Mouse (Mus musculus) limb, embryonic 11.5 days (tissue): ENCODE data around the gene Mogat2. TPM values are rescaled to one million over a fixed set of nuclear protein-coding genes. Genes with fewer than 3 reads are reported as not detected.

ENCODE experiments used
- ATAC-seq: fragments of 200-750 bp; cut with Nextera tagmentation; 2 replicates; pipeline ENCODE4 v1.8.0; 2017; ENCODE audit warnings: low read depth; ENCODE audit not compliant: insufficient number of reproducible peaks, low FRiP score, low TSS enrichment
- DNase-seq: peaks from one replicate; pipeline ENCODE4 v3.0.0-alpha.2; 2015; ENCODE audit warnings: low spot score
- H3K27ac ChIP-seq: fragments of 300-500 bp; sonication (generic); replicated peaks from 2 replicates; pipeline ENCODE4 v1.5.1; 2014; ENCODE audit warnings: low read depth, mild to moderate bottlenecking, low read length
- H3K27me3 ChIP-seq: fragments of 300-500 bp; sonication (generic); 2 replicates; pipeline ENCODE4 v1.6.1; 2014; ENCODE audit warnings: mild to moderate bottlenecking, low read length, mixed read lengths; ENCODE audit not compliant: control insufficient read depth, insufficient read depth
- H3K36me3 ChIP-seq: fragments of 300-500 bp; sonication (generic); 2 replicates; pipeline ENCODE4 v1.6.1; 2014; ENCODE audit warnings: mild to moderate bottlenecking, low read length, moderate library complexity, mixed read lengths; ENCODE audit not compliant: control insufficient read depth, insufficient read depth
- H3K4me1 ChIP-seq: fragments of 300-500 bp; sonication (generic); 2 replicates; pipeline ENCODE4 v1.6.1; 2014; ENCODE audit warnings: low read length, mixed read lengths; ENCODE audit not compliant: control insufficient read depth, insufficient read depth
- H3K4me2 ChIP-seq: fragments of 300-500 bp; sonication (generic); 2 replicates; pipeline ENCODE4 v1.6.1; 2014; ENCODE audit warnings: low read depth, mild to moderate bottlenecking, moderate library complexity; ENCODE audit not compliant: severe bottlenecking
- H3K4me3 ChIP-seq: fragments of 300-500 bp; sonication (generic); 2 replicates; pipeline ENCODE4 v1.5.1; 2014; ENCODE audit warnings: low read depth, low read length
- H3K9ac ChIP-seq: fragments of 300-500 bp; sonication (generic); 2 replicates; pipeline ENCODE4 v1.6.1; 2014; ENCODE audit warnings: mild to moderate bottlenecking, low read length
- H3K9me3 ChIP-seq: fragments of 300-500 bp; sonication (generic); 2 replicates; pipeline ENCODE4 v1.6.1; 2016; ENCODE audit warnings: low read length; ENCODE audit not compliant: control insufficient read depth
- WGBS: fragments of 180-500 bp; shearing (Covaris S2); extraction: QIAGEN DNeasy Blood & Tissue Kit; methylation state at CpG from one replicate; pipeline ENCODE4 v1.1.7; 2014; 5-methylcytosine and 5-hydroxymethylcytosine counted together
- polyA plus RNA-seq: library from polyadenylated mRNA; unstranded; fragments of >200 nt; fragmentation: Nextera tagmentation; extraction: Ambion mirVana; gene quantifications from 2 replicates; pipeline ENCODE4 v1.2.1, GENCODE M21; 2014

The Mogat2 gene
- polyA plus RNA-seq, 1 experiment from 2014 or later, result 41.3 TPM

DNA sequence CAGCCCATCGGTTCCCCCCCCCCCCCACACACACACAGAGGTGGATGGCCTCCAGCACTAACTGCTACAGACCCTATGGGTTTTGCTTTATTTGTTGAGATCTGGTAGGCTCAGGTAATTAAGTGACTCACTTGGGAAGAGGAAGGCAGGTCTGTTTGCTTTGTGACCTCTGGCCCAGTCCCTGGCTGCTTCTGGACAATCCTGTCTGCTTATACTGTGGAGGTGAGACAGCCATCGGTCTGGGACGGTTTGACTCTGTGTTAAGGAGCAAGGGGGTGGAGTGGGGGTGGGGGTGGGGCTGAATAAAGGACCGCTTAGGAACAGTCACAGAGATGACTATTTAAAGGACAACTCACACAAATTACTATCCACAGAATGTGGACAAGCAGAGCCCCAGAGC lies 38.1 kb downstream of the Mogat2 start:
- H3K9me3 ChIP-seq, result no peaks in the 10 kb centered on the region
- 14% methylated on average over 4 of the region's 4 CpGs for WGBS
- ATAC-seq (no peak), DNase-seq (no peak)
- H3K4me1 ChIP-seq, result no peaks in the 10 kb centered on the region
- H3K9ac ChIP-seq, result no peak overlapping the region
- H3K27me3 ChIP-seq, result no peaks in the 10 kb centered on the region
- no peak overlapping the region for H3K27ac ChIP-seq
- no peak overlapping the region for H3K4me3 ChIP-seq
- no peak overlapping the region for H3K4me2 ChIP-seq
- no peaks in the 10 kb centered on the region for H3K36me3 ChIP-seq

DNA sequence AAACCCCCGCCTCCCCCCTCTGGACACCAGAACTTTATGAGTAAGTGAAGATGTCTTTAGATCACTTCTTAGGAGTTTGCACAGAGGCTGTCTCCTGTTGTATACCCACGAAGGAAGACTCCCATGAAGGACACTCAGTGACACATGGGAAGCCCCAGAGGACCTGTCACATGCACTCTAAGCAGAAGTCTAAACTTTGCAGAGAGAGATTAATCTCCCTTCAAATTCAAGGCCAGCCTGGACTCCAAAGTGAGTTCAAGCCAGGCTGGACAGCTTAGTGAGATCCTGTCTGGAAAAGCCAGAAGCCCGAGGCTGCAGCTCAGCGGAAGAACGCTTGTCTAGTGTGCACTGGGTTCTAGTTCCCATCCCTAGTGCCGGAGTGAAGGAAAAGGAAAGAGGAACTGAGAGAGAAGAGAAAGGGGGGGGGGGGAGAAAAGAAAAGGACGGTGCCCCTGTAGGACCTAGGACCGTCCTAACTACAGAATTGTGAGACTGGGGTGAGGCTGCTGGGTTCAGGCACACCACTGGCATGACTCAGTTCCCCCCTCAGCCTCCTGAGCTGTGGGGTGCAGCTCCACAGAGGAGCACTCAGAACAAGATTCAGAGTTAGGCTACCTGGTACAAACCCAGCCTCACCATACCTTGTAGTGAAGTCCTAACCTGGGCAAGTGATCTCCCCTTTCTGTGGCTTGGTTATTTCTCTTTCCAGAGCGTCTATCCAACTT lies 38.8 kb downstream of the Mogat2 start:
- 81% methylated on average over 9 of the region's 9 CpGs for WGBS
- H3K9ac ChIP-seq, result no peak overlapping the region
- H3K9me3 ChIP-seq, result no peaks in the 10 kb centered on the region
- DNase-seq (no peak), ATAC-seq (no peak)
- no peak overlapping the region for H3K4me2 ChIP-seq
- H3K27me3 ChIP-seq, result no peaks in the 10 kb centered on the region
- no peak overlapping the region for H3K4me3 ChIP-seq
- no peaks in the 10 kb centered on the region for H3K4me1 ChIP-seq
- no peak overlapping the region for H3K27ac ChIP-seq
- H3K36me3 ChIP-seq, result no peaks in the 10 kb centered on the region

DNA sequence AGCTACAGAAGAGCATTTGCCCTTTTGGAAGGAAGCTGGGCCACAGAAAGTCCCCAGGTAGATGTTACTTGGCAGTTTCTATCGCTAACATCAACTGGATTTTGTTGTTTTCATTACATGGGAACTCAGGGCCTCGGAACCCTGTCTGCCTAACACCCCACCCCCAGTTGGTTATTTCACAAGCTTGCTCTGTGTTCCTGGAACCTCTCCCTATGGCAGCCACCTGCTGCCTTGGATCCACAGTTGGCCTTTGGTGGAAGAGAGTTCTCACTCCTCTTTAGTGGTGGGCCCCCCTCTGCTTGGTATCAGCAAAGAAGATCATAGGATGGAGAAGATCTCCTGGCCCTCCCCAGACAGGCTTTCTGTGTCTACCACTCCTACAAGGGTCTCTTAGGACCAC lies 39.6 kb downstream of the Mogat2 start:
- Histone ChIP-seq H3K36me3 (no peaks in the 10 kb centered on the region), H3K9me3 (no peaks in the 10 kb centered on the region), H3K9ac (no peak overlapping the region), H3K4me2 (no peak overlapping the region), H3K4me3 (no peak overlapping the region), H3K27me3 (no peaks in the 10 kb centered on the region), H3K4me1 (no peaks in the 10 kb centered on the region), H3K27ac (no peak overlapping the region)
- ATAC-seq, result no peak
- 86% methylated on average over 2 of the region's 2 CpGs for WGBS
- no peak for DNase-seq

DNA sequence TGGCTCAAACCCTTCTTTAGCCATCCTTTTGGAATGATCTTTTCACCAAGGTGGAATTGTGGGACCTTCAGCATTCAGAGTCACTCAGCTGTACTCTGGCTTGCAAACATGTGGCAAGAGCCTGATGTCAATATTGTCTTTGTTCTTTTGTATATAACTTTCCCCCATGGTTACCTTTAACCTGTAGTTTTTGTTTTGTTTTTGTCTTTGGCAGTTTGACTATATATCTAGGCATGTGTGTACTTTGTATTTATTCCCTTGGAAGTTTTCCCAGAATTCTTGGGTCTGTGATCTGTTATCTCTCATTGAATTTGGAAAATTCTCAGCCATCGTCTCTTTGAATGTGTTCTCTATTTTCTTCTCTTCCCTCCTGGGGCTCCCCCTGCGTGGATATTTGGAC lies 43.9 kb downstream of the Mogat2 start:
- Histone ChIP-seq H3K9me3 (no peaks in the 10 kb centered on the region), H3K4me1 (no peaks in the 10 kb centered on the region), H3K9ac (no peak overlapping the region), H3K27ac (no peak overlapping the region), H3K4me2 (no peak overlapping the region), H3K27me3 (no peaks in the 10 kb centered on the region), H3K36me3 (no peaks in the 10 kb centered on the region), H3K4me3 (no peak overlapping the region)
- DNase-seq, result no peak
- ATAC-seq, result no peak
- 63% methylated on average over 2 of the region's 2 CpGs for WGBS

DNA sequence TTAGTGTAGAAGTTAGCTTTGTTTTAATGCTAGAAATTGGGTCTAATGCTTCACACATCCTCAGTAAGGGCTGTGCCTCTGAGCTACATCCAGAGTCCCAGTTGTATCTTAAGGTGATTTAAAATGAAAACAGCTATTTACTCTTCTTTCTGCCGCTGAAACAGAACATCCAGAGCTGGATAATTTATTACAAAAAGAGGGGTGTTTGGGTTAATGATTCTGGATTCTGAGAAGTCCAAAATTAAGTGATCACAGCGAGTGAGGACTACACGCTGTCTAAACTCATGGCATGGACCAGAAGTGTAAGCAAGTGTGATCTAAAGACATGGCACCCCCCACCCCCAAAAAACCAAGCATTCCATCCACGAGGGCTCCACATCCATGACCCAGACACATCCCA lies 44.5 kb downstream of the Mogat2 start:
- H3K9me3 ChIP-seq, result no peaks in the 10 kb centered on the region
- H3K4me1 ChIP-seq, result no peaks in the 10 kb centered on the region
- DNase-seq (no peak), ATAC-seq (no peak)
- H3K27me3 ChIP-seq, result no peaks in the 10 kb centered on the region
- 89% methylated on average over 4 of the region's 4 CpGs for WGBS
- no peak overlapping the region for H3K9ac ChIP-seq
- H3K4me3 ChIP-seq, result no peak overlapping the region
- H3K27ac ChIP-seq, result no peak overlapping the region
- no peak overlapping the region for H3K4me2 ChIP-seq
- H3K36me3 ChIP-seq, result no peaks in the 10 kb centered on the region

DNA sequence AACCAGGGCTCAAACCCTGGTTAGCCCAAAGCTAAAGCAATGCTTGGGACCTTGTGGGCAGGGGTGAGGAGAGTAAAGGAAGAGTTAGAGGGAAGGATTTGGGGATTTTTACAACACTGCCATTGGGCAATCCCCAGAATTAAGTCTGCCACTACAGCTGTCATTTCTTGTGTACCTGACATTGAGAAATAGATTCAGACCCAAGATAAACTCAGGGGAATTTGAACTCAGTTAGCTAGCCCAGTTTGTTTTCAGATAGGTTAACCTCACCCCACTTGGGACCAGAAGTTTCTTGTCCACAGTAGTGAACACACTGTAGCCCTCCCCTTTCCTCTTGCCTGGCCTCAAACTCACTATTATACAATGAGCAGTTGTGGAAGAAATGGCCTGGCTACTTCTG lies 47.0 kb downstream of the Mogat2 start:
- no peak overlapping the region for H3K9ac ChIP-seq
- DNase-seq (no peak), ATAC-seq (no peak)
- no peak overlapping the region for H3K4me3 ChIP-seq
- H3K36me3 ChIP-seq, result no peaks in the 10 kb centered on the region
- no peaks in the 10 kb centered on the region for H3K9me3 ChIP-seq
- no peaks in the 10 kb centered on the region for H3K27me3 ChIP-seq
- H3K4me1 ChIP-seq, result no peaks in the 10 kb centered on the region
- H3K27ac ChIP-seq, result no peak overlapping the region
- no peak overlapping the region for H3K4me2 ChIP-seq

DNA sequence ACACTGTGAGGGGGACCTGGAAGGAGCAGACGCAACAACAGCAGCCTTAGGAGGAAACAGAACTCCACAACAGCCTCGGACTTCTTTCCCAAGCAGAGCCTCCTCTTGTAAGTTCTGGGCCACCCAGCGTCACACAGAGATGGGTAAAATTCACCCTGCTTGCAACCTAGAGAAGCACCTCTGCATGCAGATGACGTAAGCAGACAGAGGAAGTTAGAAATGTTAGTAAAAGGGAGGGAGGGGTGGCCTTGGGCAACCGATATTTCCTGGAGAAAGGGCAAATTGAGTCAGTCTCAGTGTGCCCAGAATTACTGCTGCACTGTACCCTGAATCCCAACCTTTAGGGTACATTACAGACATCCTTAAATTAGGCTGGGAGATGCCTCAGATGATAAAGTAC lies 48.5 kb downstream of the Mogat2 start:
- Histone ChIP-seq H3K36me3 (no peaks in the 10 kb centered on the region), H3K27ac (no peak overlapping the region), H3K4me1 (no peaks in the 10 kb centered on the region), H3K27me3 (no peaks in the 10 kb centered on the region), H3K4me2 (no peak overlapping the region), H3K4me3 (no peak overlapping the region), H3K9ac (no peak overlapping the region), H3K9me3 (no peaks in the 10 kb centered on the region)
- ATAC-seq, result no peak
- 80% methylated on average over 5 of the region's 5 CpGs for WGBS
- DNase-seq, result no peak

DNA sequence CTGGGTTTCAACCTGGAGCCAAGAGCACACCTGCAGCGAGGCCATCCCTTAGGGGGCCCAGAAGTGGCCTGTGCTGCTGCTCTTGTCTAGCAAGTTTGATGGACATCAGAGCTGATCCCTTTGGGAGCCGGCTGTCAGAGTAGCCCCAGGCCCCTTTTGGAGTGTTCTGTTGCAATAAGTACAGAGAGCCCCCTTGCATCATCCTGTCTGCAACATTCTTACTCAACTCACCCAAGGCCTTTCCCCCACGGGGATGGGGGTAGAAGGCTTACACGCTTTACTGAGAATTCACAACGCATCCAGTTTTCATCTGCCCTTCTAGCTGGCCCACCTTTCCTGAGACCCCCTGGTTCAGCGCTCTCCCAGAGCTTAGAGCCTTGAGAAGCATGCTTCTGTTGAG lies 49.8 kb downstream of the Mogat2 start:
- Histone ChIP-seq H3K9me3 (no peaks in the 10 kb centered on the region), H3K4me1 (no peaks in the 10 kb centered on the region), H3K4me2 (no peak overlapping the region), H3K36me3 (no peaks in the 10 kb centered on the region), H3K4me3 (no peak overlapping the region), H3K27ac (no peak overlapping the region), H3K27me3 (no peaks in the 10 kb centered on the region), H3K9ac (no peak overlapping the region)
- 82% methylated on average over 6 of the region's 6 CpGs for WGBS
- ATAC-seq, result no peak
- DNase-seq, result no peak

DNA sequence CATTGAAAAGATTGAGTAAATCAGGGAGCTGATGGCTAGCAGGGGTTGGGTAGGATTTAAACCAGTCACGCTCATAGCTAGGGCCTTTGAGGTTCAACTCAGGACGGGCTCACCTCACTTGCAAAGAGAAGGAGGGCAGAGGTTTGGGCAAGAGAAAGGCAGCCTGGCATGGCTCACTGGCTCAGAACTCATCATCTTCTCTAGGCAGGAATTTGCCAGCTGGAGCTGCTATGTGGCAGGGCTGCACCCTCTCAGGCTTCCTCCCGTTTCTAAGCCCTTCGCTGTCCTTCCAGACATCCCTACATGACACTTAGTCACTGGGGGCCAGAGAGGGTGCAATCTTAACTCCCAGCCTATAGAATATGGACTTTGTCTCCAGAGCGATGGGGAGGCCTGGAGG lies 51.0 kb downstream of the Mogat2 start:
- ATAC-seq (no peak), DNase-seq (no peak)
- Histone ChIP-seq H3K4me3 (no peak overlapping the region), H3K4me2 (no peak overlapping the region), H3K36me3 (no peaks in the 10 kb centered on the region), H3K27me3 (no peaks in the 10 kb centered on the region), H3K9me3 (no peaks in the 10 kb centered on the region), H3K4me1 (no peaks in the 10 kb centered on the region), H3K27ac (no peak overlapping the region), H3K9ac (no peak overlapping the region)
- WGBS, result 80% methylated on average over 5 of the region's 5 CpGs
